ENCODE assay signal across 19 mouse cellular contexts in the genomic region with DNA sequence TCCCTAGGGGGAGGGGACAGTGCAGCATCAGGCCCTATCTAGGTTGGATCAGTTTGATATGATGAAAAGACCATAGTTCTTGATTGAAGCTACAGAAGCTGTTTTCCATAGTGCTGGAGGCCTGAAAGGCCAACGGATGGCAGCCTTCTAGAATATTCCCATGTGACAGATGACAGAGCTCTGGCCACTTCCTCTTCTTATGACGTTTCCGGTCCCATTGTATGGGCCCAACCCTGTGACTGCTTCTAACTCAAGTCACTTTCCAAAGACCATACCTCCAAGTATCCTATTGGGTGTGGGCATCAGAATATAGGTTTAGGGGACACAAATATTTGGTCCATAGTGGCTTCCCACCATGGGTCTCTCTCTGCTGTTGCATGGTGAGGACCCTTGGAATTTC. TPM values are rescaled to one million over a fixed set of nuclear protein-coding genes. Genes with fewer than 3 reads are reported as not detected.
DNase-seq lines count a peak whose midpoint lies in the region; ATAC-seq lines count a peak whose summit lies in the region.
"Had no signal": no experiment of that assay in that cellular context is flagged by ENCODE, and none has a peak within 500 bp of the region (broad histone marks: within the 10 kb centered on the region; RNA-seq: fewer than 3 reads in every experiment).

No protein-coding gene starts in this region.

- 0 out of 2 replicates have a peak, but pooled peaks have one; percentile 48 for ATAC-seq in common myeloid progenitor, adult 5-6 weeks (replicated peaks; ENCODE audit: low read depth, poor library complexity, severe bottlenecking)
- peak; percentile 52; the same call in 1 of the 2 replicates for ATAC-seq in megakaryocyte progenitor cell, adult 5-6 weeks (replicated peaks; ENCODE audit: poor library complexity)
- ATAC-seq: activated CD4-positive, CD25-positive, alpha-beta regulatory T cell, adult 4 months; forebrain, embryonic 14.5 days; forebrain, postnatal 0 days had no signal

- DNase-seq in 416B (ENCODE audit: low read depth) = peak; percentile 35
- no peak for DNase-seq in layer of hippocampus, postnatal 14 days (ENCODE audit: low spot score in 2 of 2)
- DNase-seq in thymus, postnatal 25 days = no peak
- DNase-seq in kidney, postnatal 36 days = no peak
- DNase-seq: adrenal gland, adult 8-10 months; adrenal gland, postnatal 25 days; cerebellum, adult 11-12 months; cerebellum, adult 8-10 months; cerebellum, postnatal 10 days; cerebellum, postnatal 36 days; forebrain, postnatal 0 days; gastrocnemius, postnatal 25 days; heart, adult 2 months; heart, postnatal 14 days; heart, postnatal 4 days had no signal

RNA-seq across cellular contexts. Expression of a gene that starts 57.0 kb away (rescaled TPM):
- total RNA-seq in common myeloid progenitor, adult 5-6 weeks (2017) = 1.5 and 1.9 TPM in 2 replicates
- total RNA-seq in megakaryocyte progenitor cell, adult 5-6 weeks (2015) = 0.91 and 0.93 TPM in 2 replicates
- 0.54 and 0.74 TPM in 2 replicates for total RNA-seq in megakaryocyte progenitor cell, adult 5-6 weeks (2017)
- total RNA-seq in layer of hippocampus, postnatal 14 days (2021) = 1 to 10 TPM; 5.4 to 5.6 TPM
